Comparison of ENCODE assay signal across 23 mouse cellular contexts in the genomic region with DNA sequence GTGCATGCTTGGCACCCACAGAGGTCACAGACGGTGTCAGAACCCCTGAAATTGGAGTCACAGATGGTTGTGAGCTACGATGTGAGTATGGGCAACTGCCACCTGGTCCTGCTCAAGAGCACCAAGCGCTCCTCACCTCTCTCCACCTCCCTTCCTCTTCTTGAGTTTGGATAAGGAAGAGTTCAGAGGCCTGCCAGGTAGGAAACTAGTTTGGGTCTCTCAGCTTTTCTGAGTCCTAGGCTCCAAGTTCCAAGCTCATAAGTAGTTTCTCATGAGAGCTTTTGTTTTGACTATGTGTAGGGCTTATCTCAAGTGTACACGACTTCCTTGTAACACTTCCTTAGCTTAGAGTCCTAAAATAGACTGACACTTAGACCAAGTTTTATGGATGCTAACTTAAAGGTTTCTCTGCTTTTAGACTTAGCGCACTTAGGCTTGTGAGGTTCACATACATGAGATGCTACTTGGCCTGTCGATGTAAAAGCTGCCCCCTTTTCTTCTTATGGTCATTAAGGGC.
DNase-seq lines count a peak whose midpoint lies in the region; ATAC-seq lines count a peak whose summit lies in the region.
"Had no signal": no experiment of that assay in that cellular context is flagged by ENCODE, and none has a peak within 500 bp of the region (broad histone marks: within the 10 kb centered on the region; RNA-seq: fewer than 3 reads in every experiment).

No protein-coding gene starts in this region.

- no peak overlapping the region for H3K9ac ChIP-seq in heart, embryonic 11.5 days (ENCODE audit: low read depth, low read length)
- H3K9ac ChIP-seq in kidney, embryonic 16.5 days (replicated peaks; ENCODE audit: low read length): no peak overlapping the region
- H3K9ac ChIP-seq: embryonic facial prominence, embryonic 13.5 days; forebrain, embryonic 15.5 days; limb, embryonic 13.5 days had no signal

- no peaks in the 10 kb centered on the region for H3K9me3 ChIP-seq in heart, embryonic 10.5 days
- H3K9me3 ChIP-seq in heart, embryonic 11.5 days (replicated peaks; ENCODE audit: control insufficient read depth, low read length): no peaks in the 10 kb centered on the region
- H3K9me3 ChIP-seq in kidney, embryonic 16.5 days (ENCODE audit: low read length): no peaks in the 10 kb centered on the region
- H3K9me3 ChIP-seq: embryonic facial prominence, embryonic 13.5 days; forebrain, embryonic 10.5 days; forebrain, embryonic 15.5 days; limb, embryonic 13.5 days had no signal

- WGBS in heart, embryonic 10.5 days: 62% methylated on average over 6 of the region's 6 CpGs
- 60% methylated on average over 6 of the region's 6 CpGs for WGBS in heart, embryonic 11.5 days (ENCODE audit: insufficient replicate concordance)
- 70% methylated on average over 6 of the region's 6 CpGs for WGBS in kidney, embryonic 16.5 days

- ATAC-seq in heart, embryonic 11.5 days (replicated peaks; ENCODE audit: insufficient number of reproducible peaks, low FRiP score, low TSS enrichment): no peak
- ATAC-seq in kidney, embryonic 16.5 days (ENCODE audit: low FRiP score, low TSS enrichment): no peak
- ATAC-seq: forebrain, embryonic 15.5 days; hindbrain, embryonic 16.5 days had no signal

- peaks cover 26% of the 10 kb centered on the region for H3K4me1 ChIP-seq in heart, embryonic 10.5 days
- H3K4me1 ChIP-seq in heart, embryonic 11.5 days (ENCODE audit: control insufficient read depth, insufficient read depth, low read length): 0 out of 2 replicates have a peak, but pooled peaks cover 6% of the 10 kb centered on the region
- H3K4me1 ChIP-seq in kidney, embryonic 16.5 days (ENCODE audit: insufficient read depth, low read length): peaks cover 7% of the 10 kb centered on the region

- peak overlapping the region; percentile 22; the same call in 1 of the 2 replicates for H3K27ac ChIP-seq in heart, embryonic 10.5 days
- H3K27ac ChIP-seq in heart, embryonic 11.5 days (ENCODE audit: low read depth, low read length): no peak overlapping the region
- H3K27ac ChIP-seq in kidney, embryonic 16.5 days (ENCODE audit: low read length): 0 out of 2 replicates have a peak overlapping the region, but pooled peaks have one; percentile 52
- H3K27ac ChIP-seq: embryonic facial prominence, embryonic 13.5 days; forebrain, embryonic 10.5 days; forebrain, embryonic 15.5 days; layer of hippocampus, adult 2 months; limb, embryonic 13.5 days had no signal

- no peak overlapping the region for H3K4me3 ChIP-seq in heart, embryonic 10.5 days
- no peak overlapping the region for H3K4me3 ChIP-seq in heart, embryonic 11.5 days (ENCODE audit: low read depth, low read length)
- no peak overlapping the region for H3K4me3 ChIP-seq in kidney, embryonic 16.5 days (ENCODE audit: low read length)
- H3K4me3 ChIP-seq: embryonic facial prominence, embryonic 13.5 days; forebrain, embryonic 10.5 days; forebrain, embryonic 15.5 days; layer of hippocampus, adult 2 months; limb, embryonic 13.5 days had no signal

- no peaks in the 10 kb centered on the region for H3K27me3 ChIP-seq in heart, embryonic 10.5 days (ENCODE audit: insufficient read depth, poor library complexity, severe bottlenecking)
- H3K27me3 ChIP-seq in heart, embryonic 11.5 days (ENCODE audit: control insufficient read depth, insufficient read depth, low read length): no peaks in the 10 kb centered on the region
- H3K27me3 ChIP-seq in kidney, embryonic 16.5 days (ENCODE audit: insufficient read depth, low read length): no peaks in the 10 kb centered on the region
- H3K27me3 ChIP-seq: CH12.LX; embryonic facial prominence, embryonic 13.5 days; forebrain, embryonic 15.5 days; limb, embryonic 13.5 days had no signal

- DNase-seq in heart, embryonic 10.5 days (ENCODE audit: low spot score): no peak
- no peak for DNase-seq in kidney, postnatal 25 days
- DNase-seq in 416B (ENCODE audit: low read depth) (peak; percentile 70), MEL-GATA-1-ER (ENCODE audit: extremely low read depth, low read depth) (peak; percentile 34)
- no peak for DNase-seq in cerebellum, adult 18-20 months
- DNase-seq: adrenal gland, adult 8-10 months; cerebellum, adult 9-10 months; gastrocnemius, postnatal 36 days; kidney, adult 18-20 months; kidney, postnatal 14 days; midbrain, embryonic 14.5 days; thymus, adult 2 months; thymus, postnatal 36 days had no signal

- H3K36me3 ChIP-seq in heart, embryonic 10.5 days: no peaks in the 10 kb centered on the region
- H3K36me3 ChIP-seq in heart, embryonic 11.5 days (ENCODE audit: control insufficient read depth, insufficient read depth, low read length): no peaks in the 10 kb centered on the region
- no peaks in the 10 kb centered on the region for H3K36me3 ChIP-seq in kidney, embryonic 16.5 days (ENCODE audit: insufficient read depth, low read length)
- H3K36me3 ChIP-seq: embryonic facial prominence, embryonic 13.5 days; forebrain, embryonic 10.5 days; forebrain, embryonic 15.5 days; limb, embryonic 13.5 days had no signal

- H3K4me2 ChIP-seq in heart, embryonic 11.5 days: no peak overlapping the region
- H3K4me2 ChIP-seq in kidney, embryonic 16.5 days (replicated peaks; ENCODE audit: low read depth, low read length): no peak overlapping the region
- H3K4me2 ChIP-seq: embryonic facial prominence, embryonic 13.5 days; forebrain, embryonic 15.5 days; limb, embryonic 13.5 days; liver, embryonic 11.5 days had no signal

Comparison
In these comparisons a context has a peak if more than half of its experiments do, and no peak if none do; other contexts are left out.
1. DNase-seq: peak in 416B (single experiment) and MEL-GATA-1-ER (single experiment); none in heart, embryonic 10.5 days (single experiment), kidney, postnatal 25 days (0 of 2) and cerebellum, adult 18-20 months (0 of 2).